Mouse (Mus musculus) gastrocnemius, adult 18-20 months (tissue): ENCODE data around the gene Hist1h1d. TPM values are rescaled to one million over a fixed set of nuclear protein-coding genes. Genes with fewer than 3 reads are reported as not detected.
"Not testable (repeated sequence)": the region's sequence is repeated elsewhere in the genome, so short reads cannot be mapped to it uniquely, and the experiment has no call there.

Experiments
- DNase-seq: peaks from one replicate; pipeline ENCODE4 v3.0.0; 2021; ENCODE audit warnings: low spot score
- total RNA-seq, 2 experiments: library from RNA; stranded (reverse); gene quantifications; 2 replicates each; pipeline ENCODE4 v1.2.3; 2021

The Hist1h1d gene
- total RNA-seq, 2 experiments from 2014 or later = 0.83 to 0.89 TPM

- peak; percentile 80 for DNase-seq
These were observed 8.9 kb upstream of the Hist1h1d start, which contains the start of gene Hist1h3f for GRCm38 (mm10) chr13:23543965-23544786. Gene Hist1h3f, plus strand, starts transcription at chr13:23544052.

GRCm38 (mm10) chr13:23544787-23545120 lies 8.3 kb upstream of the Hist1h1d start:
- not testable (repeated sequence) for DNase-seq

GRCm38 (mm10) chr13:23546694-23547093 lies 6.4 kb upstream of the Hist1h1d start:
- no peak for DNase-seq

GRCm38 (mm10) chr13:23550761-23551145 lies 2.3 kb upstream of the Hist1h1d start:
- DNase-seq = no peak

- peak; percentile 78 for DNase-seq
These were observed 1.8 kb upstream of the Hist1h1d start, which contains the start of gene Hist1h4f for GRCm38 (mm10) chr13:23551146-23551834. Gene Hist1h4f, minus strand, starts transcription at chr13:23551648.

- no peak for DNase-seq
These were observed 839 bp upstream of the Hist1h1d start for GRCm38 (mm10) chr13:23551931-23552914.

- no peak for DNase-seq
These were observed 1.3 kb downstream of the Hist1h1d start for GRCm38 (mm10) chr13:23554393-23554792.

- peak; percentile 50 for DNase-seq
These were observed 2.1 kb downstream of the Hist1h1d start for GRCm38 (mm10) chr13:23554925-23555838.

- peak; percentile 62 for DNase-seq
These were observed 2.9 kb downstream of the Hist1h1d start for GRCm38 (mm10) chr13:23555839-23556416.

GRCm38 (mm10) chr13:23556906-23557305 lies 3.8 kb downstream of the Hist1h1d start:
- DNase-seq = no peak

GRCm38 (mm10) chr13:23560699-23561098 lies 7.6 kb downstream of the Hist1h1d start:
- not testable (repeated sequence) for DNase-seq

- not testable (repeated sequence) for DNase-seq
These were observed 8.4 kb downstream of the Hist1h1d start for GRCm38 (mm10) chr13:23561531-23561882.

- DNase-seq = peak; percentile 91
These were observed 9.0 kb downstream of the Hist1h1d start, which contains the start of gene Hist1h3e for GRCm38 (mm10) chr13:23561883-23562659. Gene Hist1h3e, minus strand, starts transcription at chr13:23562369.

- DNase-seq = peak; percentile 25
These were observed 9.8 kb downstream of the Hist1h1d start for GRCm38 (mm10) chr13:23562699-23563462.

GRCm38 (mm10) chr13:23564482-23564881 lies 11.4 kb downstream of the Hist1h1d start:
- no peak for DNase-seq

GRCm38 (mm10) chr13:23570261-23571021 lies 17.4 kb downstream of the Hist1h1d start:
- DNase-seq = not testable (repeated sequence)

GRCm38 (mm10) chr13:23571022-23571503 lies 18.0 kb downstream of the Hist1h1d start, which contains the start of the genes Hist1h2ae and Hist1h2bg:
Gene Hist1h2ae, minus strand, starts transcription at chr13:23571220.
Gene Hist1h2bg, plus strand, starts transcription at chr13:23571396.
- DNase-seq = peak; percentile 52
